Mouse (Mus musculus) small intestine, adult 2 months (tissue): ENCODE results near the gene Ccnyl1. TPM values are rescaled to one million over a fixed set of nuclear protein-coding genes. Genes with fewer than 3 reads are reported as not detected.

Experiments
- H3K27ac ChIP-seq: fragments of 200-500 bp; 2 replicates; pipeline ENCODE4 v1.5.1; 2012; ENCODE audit warnings: low read depth, low read length, control low read depth, inconsistent platforms; ENCODE audit not compliant: insufficient read depth
- H3K27me3 ChIP-seq: fragments of 200-500 bp; 2 replicates; pipeline ENCODE4 v1.6.1; 2012; ENCODE audit warnings: mild to moderate bottlenecking, moderate library complexity, low read length, inconsistent platforms; ENCODE audit not compliant: control insufficient read depth, insufficient read depth
- H3K36me3 ChIP-seq: fragments of 200-500 bp; 2 replicates; pipeline ENCODE4 v1.6.1; 2012; ENCODE audit warnings: mild to moderate bottlenecking, low read length, control low read depth, inconsistent platforms; ENCODE audit not compliant: control insufficient read depth, insufficient read depth
- H3K4me1 ChIP-seq: fragments of 200-500 bp; 2 replicates; pipeline ENCODE4 v1.6.1; 2012; ENCODE audit warnings: low read length, inconsistent platforms, mixed read lengths; ENCODE audit not compliant: control insufficient read depth, insufficient read depth, insufficient read length
- H3K4me3 ChIP-seq: fragments of 200-500 bp; 2 replicates; pipeline ENCODE4 v1.5.1; 2012; ENCODE audit warnings: low read depth, mild to moderate bottlenecking, control low read depth, inconsistent platforms, low read length, moderate library complexity
- CTCF ChIP-seq: fragments of 200-500 bp; IDR thresholded peaks from 2 replicates; pipeline ENCODE4 v1.5.1; 2012; ENCODE audit warnings: low read depth, mild to moderate bottlenecking, control low read depth, inconsistent platforms, low read length, moderate library complexity, mixed read lengths; ENCODE audit not compliant: insufficient replicate concordance, insufficient read length; ENCODE audit errors: extremely low read depth
- POLR2A ChIP-seq: fragments of 200-500 bp; IDR thresholded peaks from 2 replicates; pipeline ENCODE4 v1.6.1; 2012; ENCODE audit warnings: low read depth, mild to moderate bottlenecking, control low read depth, inconsistent platforms, low read length, moderate library complexity
- WGBS: fragments of 180-500 bp; shearing (Covaris S2); methylation state at CpG from one replicate; pipeline ENCODE4 v1.1.7; 2018; 5-methylcytosine and 5-hydroxymethylcytosine counted together
- polyA plus RNA-seq: library from polyadenylated mRNA; depleted of rRNA; stranded (reverse); fragments of >200 nt; gene quantifications from 2 replicates; pipeline ENCODE4 v1.2.3, GENCODE M21; 2012

Ccnyl1 gene
- polyA plus RNA-seq, 1 experiment, result 35.4 TPM

DNA sequence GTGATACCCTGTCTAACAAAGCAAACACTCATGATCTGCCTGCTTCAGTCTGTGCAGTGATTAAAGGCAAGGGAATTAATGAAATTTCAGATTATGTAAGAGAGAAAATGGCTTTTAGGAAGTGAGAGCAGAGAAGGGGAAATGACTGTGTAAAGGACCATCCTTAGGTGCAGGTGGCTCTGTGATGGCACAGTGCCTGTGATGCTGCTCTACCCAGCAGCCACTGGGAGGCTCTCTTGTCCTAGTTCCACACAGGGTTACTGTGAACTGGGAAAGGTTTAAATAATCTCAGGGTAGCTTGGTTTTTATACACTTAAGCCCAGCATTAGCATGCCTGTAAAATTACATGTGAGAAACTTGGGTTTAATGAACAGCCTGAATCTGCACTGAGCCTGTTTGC lies 27.2 kb downstream of the Ccnyl1 start:
- TF ChIP-seq CTCF (peak; percentile 70; the same call in 1 of the 2 replicates), POLR2A (no peak)
- H3K27ac ChIP-seq, result no peak overlapping the region
- H3K4me3 ChIP-seq, result no peak overlapping the region
- H3K4me1 ChIP-seq, result peaks cover 4% of the 10 kb centered on the region; the same call in 1 of the 2 replicates
- no peaks in the 10 kb centered on the region for H3K27me3 ChIP-seq
- H3K36me3 ChIP-seq, result peaks cover 39% of the 10 kb centered on the region

DNA sequence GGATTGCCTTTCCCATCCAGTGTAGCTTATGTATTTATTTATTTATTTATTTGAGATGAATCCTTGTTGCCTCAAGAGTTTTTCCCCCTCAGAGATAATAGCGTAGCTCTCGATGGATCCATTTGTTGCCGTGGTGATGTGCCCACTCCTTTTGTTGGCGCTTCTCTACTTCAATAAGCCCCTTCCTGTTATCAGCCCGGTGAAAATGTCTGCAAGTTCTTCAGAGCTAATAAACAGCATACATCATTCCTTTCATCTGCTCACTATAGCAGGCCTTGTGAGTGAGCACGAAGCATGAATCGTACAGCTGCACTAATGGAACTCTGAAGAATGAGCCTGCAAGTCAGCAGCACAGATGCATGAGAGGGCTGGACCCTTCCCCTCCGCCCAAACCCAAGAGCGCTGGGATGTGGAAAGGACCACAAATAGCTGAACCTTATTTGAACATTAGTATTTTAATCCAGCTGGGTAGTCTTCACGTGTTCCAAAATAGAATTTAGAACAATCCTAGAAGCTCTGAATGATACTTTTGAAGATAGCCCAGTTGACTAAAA lies 30.9 kb downstream of the Ccnyl1 start:
- no peak for TF ChIP-seq CTCF
- H3K4me1 ChIP-seq, result no peaks in the 10 kb centered on the region
- peaks cover 40% of the 10 kb centered on the region for H3K36me3 ChIP-seq
- no peak overlapping the region for H3K4me3 ChIP-seq
- 80% methylated on average over 10 of the region's 10 CpGs for WGBS
- no peaks in the 10 kb centered on the region for H3K27me3 ChIP-seq
- H3K27ac ChIP-seq, result no peak overlapping the region

DNA sequence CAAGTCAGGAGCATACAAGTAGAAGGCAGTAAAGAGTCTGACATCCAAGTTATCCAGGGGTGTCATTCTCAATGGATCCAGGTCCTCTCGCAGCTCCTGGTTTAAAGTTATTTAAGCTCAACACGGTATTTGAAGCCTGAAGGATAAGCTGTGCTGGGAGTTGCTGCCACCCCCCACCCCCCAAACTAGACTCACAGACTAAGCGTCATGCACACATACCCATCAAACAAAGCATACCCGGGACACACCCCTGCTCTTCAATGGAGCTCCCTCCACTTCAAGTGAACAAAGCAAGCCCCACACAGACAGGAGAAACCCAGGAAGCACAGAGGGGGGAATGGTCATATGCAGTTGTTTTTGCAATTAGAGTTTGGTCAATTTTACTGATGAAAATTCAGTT lies 39.8 kb downstream of the Ccnyl1 start:
- Histone ChIP-seq H3K4me3 (no peak overlapping the region), H3K27me3 (no peaks in the 10 kb centered on the region), H3K4me1 (0 out of 2 replicates have a peak, but pooled peaks cover 2% of the 10 kb centered on the region), H3K36me3 (peaks cover 83% of the 10 kb centered on the region), H3K27ac (no peak overlapping the region)
- 69% methylated on average over 4 of the region's 4 CpGs for WGBS
- TF ChIP-seq POLR2A, result no peak
- TF ChIP-seq CTCF, result no peak

DNA sequence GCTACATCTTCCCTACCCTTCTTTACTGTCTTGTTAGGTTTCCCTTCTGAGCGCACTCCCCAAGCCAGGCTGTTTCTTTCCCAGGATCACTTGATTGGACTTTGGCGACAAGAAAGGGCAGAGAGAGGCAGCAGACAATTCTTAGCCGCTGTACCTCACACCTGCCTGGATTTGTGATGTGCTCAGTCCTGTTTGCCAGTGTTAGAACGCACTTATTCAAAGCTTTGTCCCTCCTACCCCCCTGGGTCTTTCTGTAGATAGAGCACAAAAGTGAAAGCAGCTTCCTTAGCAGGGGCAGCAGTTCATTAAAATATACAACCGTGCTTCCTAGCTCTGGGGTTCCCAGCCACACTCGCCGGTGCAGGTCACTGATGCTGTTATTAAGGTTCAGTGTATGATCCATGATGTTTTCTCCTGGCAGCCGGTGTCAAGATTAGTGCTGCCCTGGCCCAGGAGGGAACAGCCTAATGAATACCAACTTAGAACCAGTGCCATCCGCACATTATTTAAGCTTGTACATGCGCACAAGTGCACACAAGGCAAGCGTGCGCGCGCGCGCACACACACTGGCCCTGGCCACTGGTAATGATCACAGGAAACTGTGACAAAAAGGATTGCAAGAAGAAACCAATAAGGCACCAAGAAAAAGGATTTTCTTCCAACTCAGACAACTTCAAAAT lies 41.2 kb downstream of the Ccnyl1 start:
- H3K27ac ChIP-seq, result no peak overlapping the region
- H3K4me1 ChIP-seq, result peaks cover 9% of the 10 kb centered on the region
- peak overlapping the region; percentile 47 for H3K4me3 ChIP-seq
- TF ChIP-seq CTCF (no peak), POLR2A (no peak)
- no peaks in the 10 kb centered on the region for H3K27me3 ChIP-seq
- peaks cover 84% of the 10 kb centered on the region for H3K36me3 ChIP-seq
- 51% methylated on average over 16 of the region's 16 CpGs for WGBS

DNA sequence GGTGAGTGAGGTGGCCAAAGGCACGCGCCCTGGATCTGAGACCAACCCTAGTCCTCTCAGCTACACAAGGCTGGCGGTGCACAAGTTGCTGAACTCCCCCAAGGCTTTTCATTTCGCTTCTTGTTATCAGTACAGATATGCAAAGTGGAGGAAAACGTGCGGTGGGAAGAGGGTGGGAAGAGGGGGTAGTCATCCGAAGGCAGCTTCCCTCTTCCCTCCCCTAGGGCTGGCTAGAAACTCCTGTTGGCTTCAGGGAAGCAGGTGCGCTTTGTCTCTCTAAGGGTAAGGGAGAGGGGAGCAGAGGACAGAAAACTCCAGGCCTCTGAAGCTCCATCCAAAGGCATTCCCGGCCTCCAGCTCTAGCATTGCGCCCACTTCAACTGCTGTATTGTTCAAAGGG lies 41.9 kb downstream of the Ccnyl1 start:
- peaks cover 78% of the 10 kb centered on the region for H3K36me3 ChIP-seq
- 0 out of 2 replicates have a peak, but pooled peaks have one; percentile 12 for TF ChIP-seq POLR2A
- TF ChIP-seq CTCF, result no peak
- peak overlapping the region; percentile 53 for H3K4me3 ChIP-seq
- no peak overlapping the region for H3K27ac ChIP-seq
- H3K27me3 ChIP-seq, result no peaks in the 10 kb centered on the region
- H3K4me1 ChIP-seq, result peaks cover 9% of the 10 kb centered on the region
- WGBS, result 36% methylated on average over 10 of the region's 10 CpGs

DNA sequence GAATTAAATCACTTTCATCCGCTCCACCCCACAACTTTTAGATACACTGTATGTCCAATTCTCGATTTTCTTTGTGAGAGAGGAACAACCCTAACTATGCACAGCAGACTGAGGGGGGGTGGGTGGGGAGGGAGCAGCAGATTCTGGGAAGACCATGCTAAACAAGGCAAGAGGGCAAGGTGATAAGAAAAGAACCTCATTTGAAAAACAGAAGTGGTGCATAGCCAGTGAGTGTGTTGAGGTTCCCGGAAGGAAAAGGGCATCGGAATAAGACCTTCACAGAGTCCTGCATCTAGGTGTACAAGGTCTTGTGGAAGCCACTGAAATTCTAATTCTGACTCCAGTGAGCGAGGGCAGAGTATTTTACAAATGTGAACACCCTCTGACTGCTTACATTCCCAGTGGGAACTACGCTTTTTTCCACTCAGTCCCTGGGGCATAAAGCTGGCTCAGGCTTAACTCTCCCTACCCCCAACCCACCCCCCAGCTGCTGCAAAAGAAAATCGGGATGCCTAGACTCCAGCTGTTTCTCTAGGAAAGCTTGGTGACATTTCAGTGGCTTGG lies 42.5 kb downstream of the Ccnyl1 start:
- Histone ChIP-seq H3K27ac (no peak overlapping the region), H3K36me3 (peaks cover 73% of the 10 kb centered on the region), H3K27me3 (no peaks in the 10 kb centered on the region), H3K4me1 (peaks cover 9% of the 10 kb centered on the region), H3K4me3 (peak overlapping the region; percentile 42)
- TF ChIP-seq POLR2A (no peak), CTCF (no peak)
- 39% methylated on average over 7 of the region's 7 CpGs for WGBS

DNA sequence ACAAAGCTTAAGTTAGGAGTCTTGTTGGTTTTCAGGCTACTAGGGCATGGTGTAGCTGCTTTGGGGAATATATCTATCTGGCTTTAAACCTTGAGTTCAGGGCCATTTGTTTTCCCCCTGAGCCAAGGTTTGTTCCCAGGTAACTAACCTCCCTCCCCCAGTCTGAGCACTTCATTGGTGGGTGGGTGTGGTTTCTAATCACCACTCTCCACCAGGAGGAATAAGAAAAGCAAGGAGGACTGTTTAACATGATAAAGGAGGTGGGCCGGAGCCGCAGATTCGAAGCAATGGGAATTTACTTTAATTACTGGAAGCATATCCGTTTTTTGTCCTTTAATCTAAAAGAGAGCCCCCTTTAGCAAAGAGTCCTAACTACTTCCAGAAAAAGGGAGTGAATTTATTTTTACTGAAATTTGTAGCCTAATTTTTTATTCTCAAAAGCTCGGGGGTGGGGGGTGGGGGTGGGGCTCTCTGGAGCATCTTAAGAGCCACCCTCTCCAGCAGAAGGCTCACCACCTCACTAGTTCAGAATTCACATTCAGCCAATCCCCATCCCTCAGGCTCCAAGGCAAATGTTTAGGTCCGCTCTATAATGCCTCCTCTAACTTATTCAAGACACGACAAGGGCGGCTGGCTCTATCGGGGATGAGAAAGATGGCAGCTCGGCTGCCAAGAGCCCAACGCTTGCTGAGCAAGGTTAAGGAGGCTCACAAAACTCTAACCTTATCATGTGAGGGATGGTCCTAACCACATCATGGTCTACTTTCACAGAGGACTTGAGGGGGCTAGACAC lies 43.4 kb downstream of the Ccnyl1 start:
- WGBS, result 29% methylated on average over 11 of the region's 11 CpGs
- H3K4me3 ChIP-seq, result peak overlapping the region; percentile 53
- no peak for TF ChIP-seq CTCF
- TF ChIP-seq POLR2A, result no peak
- H3K4me1 ChIP-seq, result peaks cover 11% of the 10 kb centered on the region
- no peaks in the 10 kb centered on the region for H3K27me3 ChIP-seq
- H3K36me3 ChIP-seq, result peaks cover 64% of the 10 kb centered on the region
- no peak overlapping the region for H3K27ac ChIP-seq
